Mouse (Mus musculus): ENCODE measurements around the gene Slc25a34.

GRCm38 (mm10) chr4:141664799-141665198 lies 41.2 kb upstream of the Slc25a34 start, which contains the start of gene Plekhm2:
- TF ChIP-seq CTCF (IDR thresholded peaks at IDR 0.05) (no peak), EP300 (IDR thresholded peaks at IDR 0.05) (no peak)
